Mouse (Mus musculus): ENCODE data around the gene Snd1. TPM values are rescaled to one million over a fixed set of nuclear protein-coding genes. Genes with fewer than 3 reads are reported as not detected.

Snd1 gene
- total RNA-seq (2012; rRNA removed) = 343 and 546 TPM in 2 replicates

DNA sequence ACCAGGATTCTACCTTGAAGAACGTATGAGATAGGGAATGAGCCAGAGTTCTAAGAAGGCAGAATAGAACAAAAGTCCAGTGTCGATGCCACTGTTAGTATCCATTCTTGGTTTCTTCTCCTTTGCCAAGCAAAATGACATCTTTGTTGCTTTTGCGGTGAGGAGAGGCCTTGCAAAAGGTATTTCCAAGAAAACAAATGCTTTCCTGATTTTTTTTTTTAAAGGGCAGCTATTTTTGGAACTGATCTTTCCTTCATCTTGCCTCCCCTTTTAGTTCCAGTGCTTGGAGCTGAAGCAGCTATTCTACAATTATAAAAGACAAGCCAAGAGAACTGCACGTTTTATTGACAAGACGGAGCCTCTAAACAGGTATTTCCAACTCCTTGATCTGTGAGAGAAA is at the start of gene Snd1:
Snd1 (plus strand) TSS at position 301 of the 400 bp plus-strand sequence.
- H3K4me3 ChIP-seq (ENCODE audit: insufficient read depth in 1 of 2, low read depth in 1 of 2, low read length in 2 of 2, poor library complexity in 1 of 2, severe bottlenecking in 1 of 2) = no peak within 1 kb of the TSS
- DNase-seq (ENCODE audit: low read depth, low spot score) = no peak
- in situ Hi-C loops (cut with MboI; ENCODE audit: low sequenced_read_pairs in 2 of 2, unreplicated experiment in 2 of 2) = no loop called here
- no peak within 1 kb of the TSS for H3K27ac ChIP-seq (ENCODE audit: insufficient read depth, low read depth, low read length, poor library complexity, severe bottlenecking)
- H3K9ac ChIP-seq (ENCODE audit: insufficient read depth, low read depth, low read length, poor library complexity, severe bottlenecking) = no peak within 1 kb of the TSS
- H3K9me3 ChIP-seq (ENCODE audit: control insufficient read depth, insufficient read depth, low read depth, low read length) = no peaks in the 10 kb centered on the region
- no peaks in the 10 kb centered on the region for H3K4me1 ChIP-seq (ENCODE audit: control insufficient read depth in 2 of 2, insufficient read depth in 2 of 2, low read length in 2 of 2, poor library complexity in 1 of 2)
- TF ChIP-seq HCFC1 (IDR thresholded peaks at IDR 0.05; ENCODE audit: borderline replicate concordance, insufficient read depth, low read length) = no peak
- 0 out of 2 replicates have a peak, but pooled peaks cover 2% of the 10 kb centered on the region for H3K36me3 ChIP-seq (ENCODE audit: control insufficient read depth, insufficient read depth, low read length, poor library complexity, severe bottlenecking)

DNA sequence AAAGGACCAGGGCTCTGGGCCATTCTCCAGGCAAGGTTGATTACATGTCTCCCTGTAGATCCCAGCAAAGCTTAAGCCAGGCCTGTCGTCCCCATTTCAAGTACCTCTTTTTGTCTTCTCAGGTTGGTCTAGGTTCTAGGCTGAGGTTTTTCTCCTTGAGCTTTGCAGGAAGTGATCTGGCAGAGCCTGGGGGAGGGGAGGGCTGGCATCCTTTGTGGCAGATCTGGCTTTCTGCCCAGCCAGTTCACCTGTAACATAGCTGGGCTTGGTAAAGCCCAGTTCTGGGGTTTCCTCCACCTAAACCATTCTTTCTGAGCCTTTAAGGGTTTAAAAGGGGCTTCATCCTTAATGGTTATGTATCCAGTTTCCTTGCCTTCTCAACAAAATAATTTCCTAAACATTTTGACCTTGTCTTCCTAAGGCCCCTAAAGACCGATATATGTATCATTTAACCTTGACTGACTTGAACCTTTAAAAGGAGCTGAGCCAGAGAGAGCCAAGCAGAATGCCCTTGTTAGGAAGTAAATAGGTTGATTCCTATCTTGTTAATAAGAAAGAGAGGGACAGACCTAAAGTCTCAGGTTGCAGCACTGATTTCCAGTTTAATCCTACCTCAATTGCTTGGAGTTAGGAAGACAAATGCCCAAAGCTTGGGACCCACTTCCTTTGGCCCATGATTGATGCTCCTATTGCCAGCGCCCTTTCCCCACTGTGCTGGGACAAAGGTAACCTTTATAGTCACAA is 47.7 kb upstream of the Snd1 start, which contains the start of gene Fscn3:
Fscn3 (plus strand) TSS at position 694 of the 744 bp plus-strand sequence.
- TF ChIP-seq HCFC1 (IDR thresholded peaks at IDR 0.05; ENCODE audit: borderline replicate concordance, insufficient read depth, low read length) (no peak), ZC3H11A (IDR thresholded peaks at IDR 0.05; ENCODE audit: borderline replicate concordance, low read depth, low read length) (no peak), MAFK (IDR thresholded peaks at IDR 0.05; ENCODE audit: insufficient read depth, low read depth, low read length) (no peak), CHD2 (IDR thresholded peaks at IDR 0.05; ENCODE audit: low read depth, low read length) (no peak), ZNF384 (IDR thresholded peaks at IDR 0.05; ENCODE audit: low read depth, low read length) (no peak)

DNA sequence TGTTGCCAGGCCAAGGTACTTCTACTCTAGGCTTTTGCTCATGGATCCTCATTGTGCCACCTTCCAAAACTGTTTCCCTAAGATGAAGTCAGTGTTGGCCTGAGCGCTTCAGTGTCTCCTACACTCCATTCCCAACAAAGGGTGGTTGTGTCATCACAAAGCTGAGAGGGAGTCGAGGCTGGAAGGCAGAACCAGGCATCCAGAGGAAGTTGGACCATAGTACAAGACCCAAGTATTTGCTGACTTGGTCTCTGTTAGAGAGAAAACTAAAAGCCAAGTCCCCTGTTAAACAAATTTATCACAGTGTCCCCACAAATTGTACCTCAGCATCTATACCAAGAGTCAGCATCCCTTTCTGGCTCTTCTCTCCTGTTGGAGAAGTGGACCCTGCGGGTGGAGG is 46.6 kb upstream of the Snd1 start, which contains the start of gene Gcc1:
Gcc1 (minus strand) TSS at position 101 of the 400 bp plus-strand sequence.
- Histone ChIP-seq H3K4me1 (ENCODE audit: control insufficient read depth in 2 of 2, insufficient read depth in 2 of 2, low read length in 2 of 2, poor library complexity in 1 of 2) (0 out of 4 replicates have a peak, but pooled peaks cover 0 to 2% of the 10 kb centered on the region in 2 experiments), H3K27ac (ENCODE audit: insufficient read depth, low read depth, low read length, poor library complexity, severe bottlenecking) (no peak within 1 kb of the TSS), H3K9me3 (ENCODE audit: control insufficient read depth, insufficient read depth, low read depth, low read length) (no peaks in the 10 kb centered on the region), H3K9ac (ENCODE audit: insufficient read depth, low read depth, low read length, poor library complexity, severe bottlenecking) (no peak within 1 kb of the TSS), H3K4me3 (ENCODE audit: insufficient read depth in 1 of 2, low read depth in 1 of 2, low read length in 2 of 2, poor library complexity in 1 of 2, severe bottlenecking in 1 of 2) (no peak within 1 kb of the TSS), H3K36me3 (ENCODE audit: control insufficient read depth, insufficient read depth, low read length, poor library complexity, severe bottlenecking) (peaks cover 7% of the 10 kb centered on the region; the same call in 1 of the 2 replicates)
- no peak for DNase-seq (ENCODE audit: low read depth, low spot score)
- in situ Hi-C loops (cut with MboI; ENCODE audit: low sequenced_read_pairs in 2 of 2, unreplicated experiment in 2 of 2) = no loop called here
- TF ChIP-seq CHD2 (IDR thresholded peaks at IDR 0.05; ENCODE audit: low read depth, low read length) = no peak
- TF ChIP-seq HCFC1 (IDR thresholded peaks at IDR 0.05; ENCODE audit: borderline replicate concordance, insufficient read depth, low read length) = no peak
- TF ChIP-seq ZNF384 (IDR thresholded peaks at IDR 0.05; ENCODE audit: low read depth, low read length) = no peak
- TF ChIP-seq MAFK (IDR thresholded peaks at IDR 0.05; ENCODE audit: insufficient read depth, low read depth, low read length) = no peak
- no peak for TF ChIP-seq ZC3H11A (IDR thresholded peaks at IDR 0.05; ENCODE audit: borderline replicate concordance, low read depth, low read length)

More for the DNA sequence above, 47.7 kb upstream of the Snd1 start, which contains the start of gene Fscn3:
- peaks cover 7% of the 10 kb centered on the region; the same call in 1 of the 2 replicates for H3K36me3 ChIP-seq (ENCODE audit: control insufficient read depth, insufficient read depth, low read length, poor library complexity, severe bottlenecking)
- no peak within 1 kb of the TSS for H3K4me3 ChIP-seq (ENCODE audit: insufficient read depth in 1 of 2, low read depth in 1 of 2, low read length in 2 of 2, poor library complexity in 1 of 2, severe bottlenecking in 1 of 2)
- H3K27ac ChIP-seq (ENCODE audit: insufficient read depth, low read depth, low read length, poor library complexity, severe bottlenecking) = no peak within 1 kb of the TSS
- H3K9ac ChIP-seq (ENCODE audit: insufficient read depth, low read depth, low read length, poor library complexity, severe bottlenecking) = no peak within 1 kb of the TSS
- H3K9me3 ChIP-seq (ENCODE audit: control insufficient read depth, insufficient read depth, low read depth, low read length) = no peaks in the 10 kb centered on the region
- DNase-seq (ENCODE audit: low read depth, low spot score) = no peak
- 0 out of 4 replicates have a peak, but pooled peaks cover 0 to 2% of the 10 kb centered on the region in 2 experiments for H3K4me1 ChIP-seq (ENCODE audit: control insufficient read depth in 2 of 2, insufficient read depth in 2 of 2, low read length in 2 of 2, poor library complexity in 1 of 2)
- in situ Hi-C loops (cut with MboI; ENCODE audit: low sequenced_read_pairs in 2 of 2, unreplicated experiment in 2 of 2) = no loop called here

DNA sequence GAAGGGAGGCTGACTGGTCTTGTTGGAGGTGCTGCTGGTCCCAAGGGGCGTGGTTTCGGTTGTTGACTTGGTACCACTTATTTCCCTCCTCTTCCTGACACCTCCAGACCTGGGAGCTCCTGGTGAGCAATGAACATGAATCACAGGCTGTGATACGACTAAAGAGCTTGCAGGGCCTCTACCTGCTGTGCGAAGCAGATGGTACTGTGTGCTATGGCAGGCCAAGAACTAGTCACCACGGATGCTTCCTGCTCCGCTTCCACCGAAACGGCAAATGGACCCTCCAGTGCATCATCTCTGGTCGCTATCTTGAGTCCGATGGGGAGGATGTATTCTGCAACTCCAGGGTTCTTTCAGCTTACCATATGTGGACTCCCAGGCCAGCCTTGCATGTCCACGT is 45.1 kb upstream of the Snd1 start:
- DNase-seq (ENCODE audit: low read depth, low spot score) = no peak
- Histone ChIP-seq H3K4me1 (ENCODE audit: control insufficient read depth in 2 of 2, insufficient read depth in 2 of 2, low read length in 2 of 2, poor library complexity in 1 of 2) (no peaks in the 10 kb centered on the region), H3K9ac (ENCODE audit: insufficient read depth, low read depth, low read length, poor library complexity, severe bottlenecking) (no peak overlapping the region), H3K36me3 (ENCODE audit: control insufficient read depth, insufficient read depth, low read length, poor library complexity, severe bottlenecking) (peaks cover 7% of the 10 kb centered on the region; the same call in 1 of the 2 replicates), H3K9me3 (ENCODE audit: control insufficient read depth, insufficient read depth, low read depth, low read length) (no peaks in the 10 kb centered on the region), H3K4me3 (ENCODE audit: insufficient read depth in 1 of 2, low read depth in 1 of 2, low read length in 2 of 2, poor library complexity in 1 of 2, severe bottlenecking in 1 of 2) (no peak overlapping the region), H3K27ac (ENCODE audit: insufficient read depth, low read depth, low read length, poor library complexity, severe bottlenecking) (no peak overlapping the region)
- in situ Hi-C loops (cut with MboI; ENCODE audit: low sequenced_read_pairs in 2 of 2, unreplicated experiment in 2 of 2) = no loop called here
- TF ChIP-seq ZC3H11A (IDR thresholded peaks at IDR 0.05; ENCODE audit: borderline replicate concordance, low read depth, low read length) (no peak), CHD2 (IDR thresholded peaks at IDR 0.05; ENCODE audit: low read depth, low read length) (no peak), ZNF384 (IDR thresholded peaks at IDR 0.05; ENCODE audit: low read depth, low read length) (no peak), MAFK (IDR thresholded peaks at IDR 0.05; ENCODE audit: insufficient read depth, low read depth, low read length) (no peak), HCFC1 (IDR thresholded peaks at IDR 0.05; ENCODE audit: borderline replicate concordance, insufficient read depth, low read length) (no peak)
